Mouse (Mus musculus): ENCODE measurements at regions not wholly inside any gene's neighbourhood (a gene's known extent, or its start where the extent isn't known, plus 50 kb on each side); places are given as distances from the start of the nearest gene placed in this dataset.

- TF ChIP-seq MAFK (IDR thresholded peaks at IDR 0.05; ENCODE audit: insufficient read depth, low read depth, low read length) (no peak), HCFC1 (IDR thresholded peaks at IDR 0.05; ENCODE audit: borderline replicate concordance, insufficient read depth, low read length) (no peak)
Measured at GRCm38 (mm10) chr9:61755311-61755710, 159.0 kb downstream of the Rplp1 start.
